Mouse (Mus musculus) adrenal gland, postnatal 0 days (tissue): ENCODE results near the gene Gm21953. TPM values are rescaled to one million over a fixed set of nuclear protein-coding genes. Genes with fewer than 3 reads are reported as not detected.

Experiments used
- polyA plus RNA-seq: library from polyadenylated mRNA; unstranded; fragments of >200 nt; fragmentation: Nextera tagmentation; extraction: Ambion mirVana; gene quantifications from 2 replicates; pipeline ENCODE4 v1.2.1, GENCODE M21; 2015

Gm21953 gene
- polyA plus RNA-seq, result 1.4 TPM in 2 replicates

DNA sequence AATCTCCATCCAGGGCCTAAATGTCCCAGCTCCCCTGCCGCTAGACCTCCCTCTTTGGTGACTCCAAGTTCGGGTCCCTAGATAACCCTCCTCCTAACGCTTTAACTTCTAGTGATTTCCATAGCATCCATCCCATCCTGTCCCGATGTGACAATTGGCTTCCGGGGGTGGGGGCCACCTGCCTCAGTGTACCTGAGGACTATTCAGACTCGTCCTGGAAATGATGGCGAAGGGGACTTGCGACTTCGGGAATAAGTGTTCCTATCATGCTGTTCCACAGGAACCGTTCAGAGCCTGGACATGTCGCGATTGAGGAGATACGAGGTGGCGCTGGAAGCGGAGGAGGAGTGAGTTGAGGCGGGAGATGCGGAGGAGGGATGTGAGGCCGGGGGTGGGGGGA is at the start of gene Gm21953:
Gm21953 (plus strand) TSS at position 301 of the 400 bp plus-strand sequence.

DNA sequence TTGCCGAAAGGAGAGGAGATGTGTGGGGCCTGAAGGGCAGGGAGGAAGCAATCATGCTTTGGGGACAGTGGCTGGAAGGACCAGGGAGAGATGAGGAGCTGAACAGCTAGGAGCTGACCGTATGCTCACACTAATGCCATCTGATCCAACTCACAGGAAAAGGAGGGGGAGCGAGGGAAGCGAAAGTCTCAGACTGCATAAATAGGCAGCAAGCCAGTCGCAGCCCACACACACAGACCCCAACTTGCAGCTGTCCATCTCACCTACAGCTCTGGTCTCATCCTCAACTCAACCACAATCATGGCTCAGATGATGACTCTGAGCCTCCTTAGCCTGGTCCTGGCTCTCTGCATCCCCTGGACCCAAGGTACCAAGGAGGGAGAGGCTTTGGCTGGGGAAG is 38.6 kb upstream of the Gm21953 start, which contains the start of gene Ccl21b:
Ccl21b (plus strand) TSS at position 301 of the 400 bp plus-strand sequence.

DNA sequence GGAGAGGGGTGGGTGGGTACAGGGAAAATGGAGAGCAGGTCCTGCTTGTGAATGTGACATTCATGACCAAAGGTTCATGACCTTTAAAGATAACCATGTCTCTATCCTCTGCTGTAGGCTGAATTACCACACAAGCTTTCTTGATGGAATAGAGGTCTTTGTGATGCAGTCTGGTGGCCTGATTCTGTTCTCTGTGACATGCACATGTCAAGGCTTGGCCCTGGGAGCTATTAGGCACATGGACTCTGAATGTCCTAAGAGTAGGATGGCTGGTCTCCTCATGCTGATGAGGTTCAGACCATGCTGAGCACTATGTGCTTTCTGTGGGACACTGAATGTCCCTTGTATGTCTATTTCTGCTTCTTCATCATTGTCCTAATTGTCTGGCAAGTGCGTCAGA is 24.0 kb downstream of the Gm21953 start, which contains the start of gene Fam205a3:
Fam205a3 (plus strand) TSS at position 301 of the 400 bp plus-strand sequence.

Other genes starting within 250 kb of the Gm21953 start
- not detected in 2 replicates for gene Gm3893, start 203.1 kb upstream of the Gm21953 start, polyA plus RNA-seq
- gene Gm13304, start 179.4 kb upstream of the Gm21953 start, polyA plus RNA-seq, result not detected in 2 replicates
- gene Gm13306, start 140.8 kb upstream of the Gm21953 start, polyA plus RNA-seq, result 7.8 and 16.9 TPM in 2 replicates
- 0.59 TPM in 1 of 2 replicates, not detected in the other for gene Gm13305, start 125.7 kb upstream of the Gm21953 start, polyA plus RNA-seq
- not detected in 2 replicates for gene Gm10600, start 53.6 kb upstream of the Gm21953 start, polyA plus RNA-seq
- not detected in 2 replicates for gene Ccl21b, start 38.5 kb upstream of the Gm21953 start, polyA plus RNA-seq
- not detected in 2 replicates for gene Fam205a3, start 24.1 kb downstream of the Gm21953 start, polyA plus RNA-seq
- 1.4 TPM in 2 replicates for gene Gm21586, start 145.1 kb downstream of the Gm21953 start, polyA plus RNA-seq
- 0.09 and 0.10 TPM in 2 replicates for gene Gm2163, start 172.5 kb downstream of the Gm21953 start, polyA plus RNA-seq
- not detected in 2 replicates for gene Fam205a2, start 233.9 kb downstream of the Gm21953 start, polyA plus RNA-seq